Mouse (Mus musculus) heart, adult 2 months (tissue): ENCODE measurements around the gene Hsd17b6.

Source experiments
- CTCF ChIP-seq: fragments of 200-600 bp; IDR thresholded peaks from 2 replicates; pipeline ENCODE4 v1.8.1; 2022; ENCODE audit warnings: antibody characterized with exemption, mild to moderate bottlenecking, moderate library complexity
- EP300 ChIP-seq: fragments of 200-500 bp; IDR thresholded peaks from 2 replicates; pipeline ENCODE4 v1.6.1; 2011; ENCODE audit warnings: low read depth, low read length, control low read depth; ENCODE audit not compliant: insufficient read depth
- POLR2A ChIP-seq: fragments of 200-500 bp; IDR thresholded peaks from 2 replicates; pipeline ENCODE4 v1.6.1; 2011; ENCODE audit warnings: mild to moderate bottlenecking, low read depth, low read length, control low read depth; ENCODE audit not compliant: insufficient read depth

DNA sequence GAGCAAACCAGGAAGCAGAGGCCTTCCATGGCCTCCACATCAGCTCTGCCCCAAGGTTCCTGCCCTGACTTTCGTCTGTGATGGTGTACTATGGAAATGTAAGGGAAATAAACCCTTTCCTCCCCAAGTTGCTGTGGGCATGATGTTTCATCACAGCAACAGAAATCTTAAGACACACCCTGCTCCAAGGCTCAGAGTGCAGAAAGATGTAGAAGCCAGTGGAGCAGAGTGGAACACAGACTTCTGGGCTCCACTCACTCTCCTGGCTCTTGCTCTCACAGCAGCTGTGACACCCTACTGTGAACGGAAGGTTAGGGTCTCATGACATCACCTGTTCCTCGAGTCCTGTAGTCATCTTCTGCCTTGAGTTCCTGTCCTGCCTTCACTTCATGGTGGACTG, 43.4 kb downstream of the Hsd17b6 start:
- no peak for TF ChIP-seq CTCF
- no peak for TF ChIP-seq POLR2A
- no peak for TF ChIP-seq EP300
